Mouse (Mus musculus) cerebellum, adult 2 months (tissue): ENCODE measurements around the gene Ank2. TPM values are rescaled to one million over a fixed set of nuclear protein-coding genes. Genes with fewer than 3 reads are reported as not detected.
A peak's percentile ranks its signal among the peaks of the same experiment; 100 is the strongest.

Source experiments
- DNase-seq, 2 experiments: peaks; one replicate each; pipeline ENCODE4 v3.0.0; 2021
- H3K27ac ChIP-seq: fragments of 200-500 bp; 2 replicates; pipeline ENCODE4 v1.5.1; 2012; ENCODE audit warnings: low read length, control low read depth, inconsistent platforms; ENCODE audit not compliant: insufficient read depth
- H3K27me3 ChIP-seq: fragments of 200-500 bp; 2 replicates; pipeline ENCODE4 v1.6.1; 2012; ENCODE audit warnings: inconsistent platforms, mild to moderate bottlenecking, low read length, moderate library complexity; ENCODE audit not compliant: control insufficient read depth, insufficient read depth
- H3K4me1 ChIP-seq: fragments of 200-500 bp; 2 replicates; pipeline ENCODE4 v1.6.1; 2011; ENCODE audit warnings: low read length; ENCODE audit not compliant: control insufficient read depth, insufficient read depth
- H3K4me3 ChIP-seq: fragments of 200-500 bp; replicated peaks from 2 replicates; pipeline ENCODE3; 2011; ENCODE audit warnings: mild to moderate bottlenecking, low read depth, low read length, control low read depth; ENCODE audit not compliant: insufficient read depth
- CTCF ChIP-seq: fragments of 200-500 bp; IDR thresholded peaks from 2 replicates; pipeline ENCODE4 v1.5.1; 2011; ENCODE audit warnings: low read depth, mild to moderate bottlenecking, control low read depth, low read length, moderate library complexity, borderline replicate concordance; ENCODE audit not compliant: insufficient read depth
- POLR2A ChIP-seq: fragments of 200-500 bp; IDR thresholded peaks from 2 replicates; pipeline ENCODE4 v1.6.1; 2011; ENCODE audit warnings: low read length, control low read depth, borderline replicate concordance; ENCODE audit not compliant: insufficient read depth
- WGBS: fragments of 180-500 bp; shearing (Covaris S2); methylation state at CpG from one replicate; pipeline ENCODE4 v1.1.7; 2018; 5-methylcytosine and 5-hydroxymethylcytosine counted together
- polyA plus RNA-seq: library from polyadenylated mRNA; depleted of rRNA; stranded (reverse); fragments of >200 nt; gene quantifications from 2 replicates; pipeline ENCODE4 v1.2.3, GENCODE M21; 2012

The Ank2 gene
- polyA plus RNA-seq, 1 experiment: 457 TPM

DNA sequence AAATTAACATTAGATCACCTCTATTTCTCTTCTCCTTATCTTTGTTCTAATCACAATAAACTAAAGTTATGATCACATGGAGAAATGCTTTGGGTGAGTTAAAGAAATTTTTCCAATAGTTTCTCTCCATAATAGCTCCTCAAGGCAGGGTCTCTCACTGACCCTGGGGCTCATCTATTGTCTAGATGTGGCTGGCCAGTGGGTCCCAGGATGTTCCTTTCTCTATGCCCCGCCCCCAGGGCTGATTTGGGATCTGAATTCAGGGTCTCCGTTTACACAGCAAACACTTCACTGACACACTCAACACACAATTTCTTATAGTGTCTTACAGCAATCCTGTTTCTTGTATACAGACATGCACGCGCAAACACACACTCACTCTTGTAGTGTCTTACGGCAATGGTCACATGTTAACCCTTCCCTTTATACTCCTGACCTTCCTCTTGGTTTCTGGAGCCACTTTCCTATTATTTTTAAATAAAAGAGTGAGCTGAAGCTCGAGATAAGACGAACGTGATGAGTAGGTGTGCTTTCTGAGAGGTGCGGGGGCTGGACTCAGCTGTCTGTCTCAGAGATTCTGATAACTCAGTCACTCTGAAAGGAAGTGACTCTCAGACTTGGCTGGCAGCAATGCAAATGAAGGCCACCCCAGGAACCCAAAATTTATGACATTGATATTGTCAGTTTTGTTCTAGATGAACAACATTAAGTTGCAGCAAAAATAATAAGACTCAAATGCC is 204.4 kb downstream of the Ank2 start:
- no peak for DNase-seq
- Histone ChIP-seq H3K4me1 (peaks cover 8% of the 10 kb centered on the region), H3K27me3 (no peaks in the 10 kb centered on the region), H3K4me3 (no peak overlapping the region), H3K27ac (no peak overlapping the region)
- WGBS: 90% methylated on average over 9 of the region's 9 CpGs
- TF ChIP-seq POLR2A: no peak
- no peak for TF ChIP-seq CTCF

DNA sequence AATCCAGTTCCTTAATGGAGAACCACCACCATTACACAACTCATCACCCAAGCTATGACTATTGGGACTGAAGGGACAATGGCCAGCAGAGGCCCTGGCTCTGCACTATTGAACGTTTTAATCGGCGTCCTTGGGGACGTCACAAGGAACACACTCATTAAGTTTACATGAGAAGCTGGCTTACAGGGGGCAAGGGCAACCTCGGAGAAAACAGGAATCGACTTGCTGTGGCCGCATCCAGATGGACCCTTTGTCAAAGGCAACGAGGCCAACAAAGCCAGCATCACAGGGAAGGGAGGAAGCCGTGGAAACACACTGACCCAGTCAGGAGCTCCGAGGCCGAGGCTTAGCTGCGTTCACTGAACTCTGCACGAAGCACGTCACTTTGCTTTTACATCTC is 205.1 kb downstream of the Ank2 start:
- Histone ChIP-seq H3K27me3 (no peaks in the 10 kb centered on the region), H3K27ac (no peak overlapping the region), H3K4me1 (peaks cover 8% of the 10 kb centered on the region), H3K4me3 (no peak overlapping the region)
- TF ChIP-seq CTCF (no peak), POLR2A (no peak)
- peak; percentile 12 to 24 for DNase-seq
- 39% methylated on average over 14 of the region's 14 CpGs for WGBS

DNA sequence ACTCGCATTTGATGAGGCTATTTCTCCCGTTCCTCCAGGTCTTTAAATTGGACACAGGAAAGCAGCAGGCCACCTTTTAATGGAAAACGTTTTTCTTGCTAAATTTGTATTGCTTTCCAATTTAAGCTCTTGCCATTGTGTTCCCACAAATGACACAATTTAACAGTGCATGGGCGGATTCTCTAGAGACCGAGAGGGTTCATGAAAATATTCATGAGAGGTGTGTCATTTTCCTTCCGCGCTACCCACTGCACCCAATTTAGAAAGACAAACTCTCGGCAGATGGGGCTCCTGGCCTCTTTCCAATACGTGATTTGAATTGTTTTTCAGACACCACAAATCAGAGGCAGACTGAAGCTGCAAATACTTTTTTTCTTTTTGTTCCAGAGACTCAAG is 205.7 kb downstream of the Ank2 start:
- DNase-seq: peak; percentile 47 to 70
- TF ChIP-seq CTCF (no peak), POLR2A (no peak)
- H3K27ac ChIP-seq: no peak overlapping the region
- H3K4me1 ChIP-seq: peaks cover 8% of the 10 kb centered on the region
- 12% methylated on average over 9 of the region's 9 CpGs for WGBS
- no peak overlapping the region for H3K4me3 ChIP-seq
- H3K27me3 ChIP-seq: no peaks in the 10 kb centered on the region

DNA sequence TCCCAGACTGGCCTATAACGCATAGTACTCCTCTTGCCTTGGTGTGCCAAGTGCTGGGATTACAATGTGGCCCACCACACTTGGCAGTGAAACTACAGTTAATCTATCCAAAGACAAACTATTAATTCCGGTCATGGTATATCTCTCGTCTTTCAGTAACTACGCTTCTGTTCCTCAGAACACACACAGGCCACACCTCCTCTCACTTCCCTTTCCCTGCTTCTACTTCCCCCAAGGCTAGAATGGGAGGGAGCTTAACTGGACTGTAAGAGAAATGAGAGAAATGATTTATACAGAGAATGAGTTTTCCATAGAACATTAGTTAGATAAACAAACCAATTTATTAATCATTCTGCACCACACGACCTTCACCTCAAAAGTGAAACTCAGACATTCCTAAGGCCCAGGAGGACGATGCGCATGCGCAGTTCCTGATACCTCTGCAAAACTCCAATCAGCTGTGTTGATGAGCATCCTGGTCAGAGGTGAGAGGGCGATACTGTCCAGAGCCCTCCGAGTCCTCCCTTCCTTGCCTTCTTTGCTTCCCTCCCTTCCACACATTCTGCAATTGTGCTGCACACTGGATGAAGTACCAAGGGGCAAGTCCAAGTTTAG is 206.2 kb downstream of the Ank2 start:
- no peak overlapping the region for H3K27ac ChIP-seq
- 96% methylated on average over 10 of the region's 10 CpGs for WGBS
- H3K4me3 ChIP-seq: no peak overlapping the region
- TF ChIP-seq POLR2A (no peak), CTCF (no peak)
- H3K4me1 ChIP-seq: peaks cover 8% of the 10 kb centered on the region
- no peaks in the 10 kb centered on the region for H3K27me3 ChIP-seq
- no peak for DNase-seq

DNA sequence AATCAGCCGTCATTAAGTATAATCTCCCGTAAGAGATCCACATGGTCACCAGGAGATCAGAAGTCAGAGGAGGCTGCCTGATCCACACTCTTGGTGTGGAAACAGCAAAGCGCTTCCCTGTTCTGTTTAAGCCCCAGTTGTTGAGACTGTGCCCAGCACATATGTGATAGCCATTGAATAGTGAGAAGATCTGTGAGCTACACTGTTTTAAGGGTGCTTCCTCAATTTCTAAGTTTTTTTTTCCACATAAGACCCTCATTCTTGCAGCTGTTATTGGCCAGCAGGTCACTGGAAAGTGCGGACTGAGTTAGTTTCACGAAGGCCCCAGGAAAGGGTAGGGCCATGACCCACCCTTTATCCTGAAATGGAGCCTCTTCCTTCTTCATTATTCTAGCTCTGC is 216.9 kb downstream of the Ank2 start:
- TF ChIP-seq CTCF: no peak
- TF ChIP-seq POLR2A: no peak
- Histone ChIP-seq H3K4me1 (no peaks in the 10 kb centered on the region), H3K27me3 (no peaks in the 10 kb centered on the region), H3K27ac (no peak overlapping the region), H3K4me3 (no peak overlapping the region)
- WGBS: 95% methylated on average over 5 of the region's 5 CpGs
- no peak for DNase-seq

DNA sequence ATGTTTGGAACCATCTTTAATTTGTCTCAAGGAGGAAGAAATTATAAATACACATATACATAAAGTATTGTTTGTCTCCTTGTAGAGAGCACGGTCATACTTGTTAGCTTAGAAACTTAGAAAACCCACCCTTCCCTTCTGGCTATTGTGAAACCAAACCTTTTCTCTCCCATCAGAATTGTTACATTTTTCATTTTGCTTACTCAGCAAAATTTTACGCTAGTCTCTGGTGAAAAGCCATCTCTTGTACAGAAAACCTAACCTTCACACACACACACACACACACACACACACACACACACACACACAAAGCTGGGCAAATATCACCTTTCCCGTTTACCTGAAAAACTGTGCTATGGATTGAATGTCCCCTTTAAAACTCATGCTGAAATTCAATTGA is 217.8 kb downstream of the Ank2 start:
- no peaks in the 10 kb centered on the region for H3K4me1 ChIP-seq
- TF ChIP-seq CTCF (no peak), POLR2A (no peak)
- 98% methylated on average over 3 of the region's 3 CpGs for WGBS
- H3K27ac ChIP-seq: no peak overlapping the region
- no peak overlapping the region for H3K4me3 ChIP-seq
- DNase-seq: no peak
- no peaks in the 10 kb centered on the region for H3K27me3 ChIP-seq

DNA sequence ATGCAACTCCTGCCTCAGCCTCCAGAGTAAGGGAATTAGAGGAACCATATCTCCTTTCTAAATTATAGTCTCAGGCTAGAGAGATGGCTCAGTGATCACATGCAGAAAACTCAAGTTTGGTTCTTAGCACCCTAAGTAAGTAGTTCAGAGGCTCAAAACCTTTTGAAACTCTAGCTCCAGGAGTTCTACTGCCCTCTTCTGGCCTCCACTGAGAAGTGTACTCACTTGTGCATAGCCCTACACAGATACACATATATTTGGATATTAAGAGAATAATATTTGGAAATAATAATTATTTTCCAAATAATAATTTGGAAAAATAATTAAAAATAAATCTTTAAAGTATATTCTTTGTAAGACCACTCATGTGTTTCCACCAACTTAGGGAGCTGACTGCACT is 218.8 kb downstream of the Ank2 start:
- DNase-seq: no peak
- Histone ChIP-seq H3K27me3 (no peaks in the 10 kb centered on the region), H3K27ac (no peak overlapping the region), H3K4me1 (no peaks in the 10 kb centered on the region), H3K4me3 (no peak overlapping the region)
- TF ChIP-seq POLR2A (no peak), CTCF (no peak)

DNA sequence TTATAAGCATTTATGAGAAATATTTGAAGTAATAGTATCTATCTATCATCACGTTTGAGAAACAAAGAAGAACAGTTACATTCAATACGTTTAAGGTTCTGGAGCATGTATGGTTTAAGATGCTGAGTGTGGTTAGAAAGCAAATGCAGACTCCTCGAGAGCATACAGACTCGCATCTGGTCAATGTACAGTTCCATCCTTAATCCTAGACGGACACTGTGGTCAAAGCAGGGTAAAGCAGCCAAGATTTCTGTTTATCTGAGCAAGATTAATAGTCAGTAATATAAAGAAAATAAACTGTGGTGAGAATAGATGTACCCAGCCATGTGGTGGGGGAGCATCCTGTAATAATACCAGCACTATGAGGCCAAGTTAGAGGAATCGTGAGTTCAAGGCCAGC is 223.2 kb downstream of the Ank2 start:
- no peaks in the 10 kb centered on the region for H3K27me3 ChIP-seq
- WGBS: 92% methylated on average over 6 of the region's 6 CpGs
- DNase-seq: no peak
- no peaks in the 10 kb centered on the region for H3K4me1 ChIP-seq
- no peak overlapping the region for H3K4me3 ChIP-seq
- H3K27ac ChIP-seq: no peak overlapping the region
- TF ChIP-seq CTCF: no peak
- TF ChIP-seq POLR2A: no peak
